ENCODE assay signal across 16 mouse cellular contexts in the genomic region with DNA sequence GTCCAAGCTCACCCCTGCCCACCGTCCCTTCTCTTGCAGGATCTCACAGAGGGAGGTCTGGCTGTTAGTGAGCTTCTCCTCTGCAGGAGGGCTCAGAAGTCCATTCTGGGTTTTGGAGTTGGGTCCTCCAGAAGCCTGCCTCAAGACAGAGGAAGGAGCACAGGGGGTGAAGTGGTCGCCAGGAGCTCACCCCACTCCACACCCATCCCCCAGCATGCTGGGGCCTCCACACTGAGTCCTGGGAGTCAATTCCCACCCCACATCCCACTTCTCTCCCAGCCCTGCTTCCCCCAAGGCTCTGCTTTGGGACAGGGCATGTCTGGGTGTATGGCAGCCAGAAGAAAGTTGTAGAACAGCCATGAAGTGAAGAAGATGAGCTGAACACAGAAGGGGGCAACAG.
"Had no signal": no experiment of that assay in that cellular context is flagged by ENCODE, and none has a peak within 500 bp of the region (broad histone marks: within the 10 kb centered on the region; RNA-seq: fewer than 3 reads in every experiment).

No protein-coding gene starts in this region.

- H3K9me3 ChIP-seq: neural tube, embryonic 13.5 days; neural tube, embryonic 15.5 days; stomach, embryonic 15.5 days had no signal

- H3K4me3 ChIP-seq: neural tube, embryonic 13.5 days; neural tube, embryonic 15.5 days; stomach, embryonic 15.5 days had no signal

- H3K9ac ChIP-seq: neural tube, embryonic 13.5 days; neural tube, embryonic 15.5 days; stomach, embryonic 15.5 days had no signal

- H3K4me1 ChIP-seq: neural tube, embryonic 13.5 days; neural tube, embryonic 15.5 days; stomach, embryonic 15.5 days had no signal

- H3K27me3 ChIP-seq: neural tube, embryonic 13.5 days; neural tube, embryonic 15.5 days; stomach, embryonic 15.5 days had no signal

- H3K27ac ChIP-seq: neural tube, embryonic 13.5 days; neural tube, embryonic 15.5 days; stomach, embryonic 15.5 days; stomach, postnatal 0 days had no signal

- H3K4me2 ChIP-seq: neural tube, embryonic 13.5 days; neural tube, embryonic 15.5 days; stomach, embryonic 15.5 days had no signal

- DNase-seq: retina, postnatal 1 day; right cerebral cortex, adult 18-20 months; right cerebral cortex, postnatal 14 days; right cerebral cortex, postnatal 25 days; right cerebral cortex, postnatal 4 days; spleen, adult 18-20 months; thymus, adult 18-20 months; thymus, adult 2 months; thymus, postnatal 14 days; thymus, postnatal 25 days; thymus, postnatal 36 days; thymus, postnatal 4 days had no signal

- H3K36me3 ChIP-seq: neural tube, embryonic 13.5 days; stomach, embryonic 15.5 days had no signal
